Mouse (Mus musculus) right cerebral cortex, postnatal 10 days (tissue): ENCODE results near the gene Nadk2.

Source experiments
- DNase-seq, 2 experiments: peaks; one replicate each; pipeline ENCODE4 v3.0.0; 2021; ENCODE audit warnings: low spot score in 2 of 2

Gene Nadk2

GRCm38 (mm10) chr15:9087895-9088682, 17.0 kb downstream of the Nadk2 start:
- DNase-seq, result no peak

GRCm38 (mm10) chr15:9088683-9089072, 17.6 kb downstream of the Nadk2 start:
- DNase-seq, result no peak

GRCm38 (mm10) chr15:9089136-9089720, 18.2 kb downstream of the Nadk2 start:
- no peak for DNase-seq

- DNase-seq, result no peak
These were observed 19.6 kb downstream of the Nadk2 start for GRCm38 (mm10) chr15:9090662-9091061.

GRCm38 (mm10) chr15:9093598-9094365, 22.7 kb downstream of the Nadk2 start:
- DNase-seq, result no peak

- peak; percentile 70 for DNase-seq
These were observed 23.3 kb downstream of the Nadk2 start for GRCm38 (mm10) chr15:9094366-9094750.

GRCm38 (mm10) chr15:9096865-9097264, 25.8 kb downstream of the Nadk2 start:
- DNase-seq, result no peak

GRCm38 (mm10) chr15:9100446-9101077, 29.5 kb downstream of the Nadk2 start:
- peak; percentile 54 to 70 for DNase-seq

- DNase-seq, result no peak
These were observed 35.4 kb downstream of the Nadk2 start for GRCm38 (mm10) chr15:9106303-9107074.

- peak in 1 of 2 experiments; percentile 14 for DNase-seq
These were observed 39.7 kb downstream of the Nadk2 start for GRCm38 (mm10) chr15:9110526-9111347.

- no peak for DNase-seq
These were observed 40.6 kb downstream of the Nadk2 start for GRCm38 (mm10) chr15:9111648-9112047.

GRCm38 (mm10) chr15:9113556-9113955, 42.5 kb downstream of the Nadk2 start:
- DNase-seq, result peak in 1 of 2 experiments; percentile 12

GRCm38 (mm10) chr15:9114131-9114530, 43.1 kb downstream of the Nadk2 start:
- no peak for DNase-seq

- no peak for DNase-seq
These were observed 43.5 kb downstream of the Nadk2 start for GRCm38 (mm10) chr15:9114599-9114998.

- no peak for DNase-seq
These were observed 47.8 kb downstream of the Nadk2 start for GRCm38 (mm10) chr15:9118852-9119251.

- DNase-seq, result peak; percentile 65 to 69
These were observed 49.0 kb downstream of the Nadk2 start for GRCm38 (mm10) chr15:9120081-9120480.

- DNase-seq, result peak in 1 of 2 experiments; percentile 5
These were observed 51.9 kb downstream of the Nadk2 start for GRCm38 (mm10) chr15:9122989-9123388.

- DNase-seq, result peak in 1 of 2 experiments; percentile 15
These were observed 53.8 kb downstream of the Nadk2 start for GRCm38 (mm10) chr15:9124856-9125255.

- DNase-seq, result peak in 1 of 2 experiments; percentile 10
These were observed 56.2 kb downstream of the Nadk2 start for GRCm38 (mm10) chr15:9127051-9127791.
